Mouse (Mus musculus) embryonic facial prominence, embryonic 12.5 days (tissue): Measurements from ENCODE around the gene Ap4b1. TPM values are rescaled to one million over a fixed set of nuclear protein-coding genes. Genes with fewer than 3 reads are reported as not detected.

Source experiments
- ATAC-seq: fragments of 200-750 bp; cut with Nextera tagmentation; 2 replicates; pipeline ENCODE4 v1.8.0; 2017; ENCODE audit not compliant: insufficient number of reproducible peaks, insufficient read depth, low FRiP score, low TSS enrichment
- H3K27ac ChIP-seq: fragments of 300-500 bp; sonication (generic); 2 replicates; pipeline ENCODE4 v1.5.1; 2016; ENCODE audit warnings: mild to moderate bottlenecking
- H3K27me3 ChIP-seq: fragments of 300-500 bp; sonication (generic); 2 replicates; pipeline ENCODE4 v1.6.1; 2016; ENCODE audit warnings: mild to moderate bottlenecking, moderate library complexity
- H3K36me3 ChIP-seq: fragments of 300-500 bp; sonication (generic); 2 replicates; pipeline ENCODE4 v1.6.1; 2016; ENCODE audit warnings: mild to moderate bottlenecking
- H3K4me1 ChIP-seq: fragments of 300-500 bp; sonication (generic); 2 replicates; pipeline ENCODE4 v1.6.1; 2016
- H3K4me2 ChIP-seq: fragments of 300-500 bp; sonication (generic); replicated peaks from 2 replicates; pipeline ENCODE4 v1.6.1; 2016; ENCODE audit warnings: mild to moderate bottlenecking, moderate library complexity
- H3K4me3 ChIP-seq: fragments of 300-500 bp; sonication (generic); 2 replicates; pipeline ENCODE4 v1.5.1; 2016; ENCODE audit warnings: mild to moderate bottlenecking
- H3K9ac ChIP-seq: fragments of 300-500 bp; sonication (generic); 2 replicates; pipeline ENCODE4 v1.6.1; 2016; ENCODE audit warnings: mild to moderate bottlenecking, moderate library complexity
- H3K9me3 ChIP-seq: fragments of 300-500 bp; sonication (generic); 2 replicates; pipeline ENCODE4 v1.6.1; 2016; ENCODE audit warnings: mild to moderate bottlenecking, moderate library complexity
- WGBS: fragments of 180-500 bp; shearing (Covaris S2); methylation state at CpG from one replicate; pipeline ENCODE4 v1.1.7; 2016; 5-methylcytosine and 5-hydroxymethylcytosine counted together
- polyA plus RNA-seq: library from polyadenylated mRNA; unstranded; fragments of >200 nt; fragmentation: Nextera tagmentation; extraction: Ambion mirVana; gene quantifications from 2 replicates; pipeline ENCODE4 v1.2.1, GENCODE M21; 2016

Gene Ap4b1
- polyA plus RNA-seq = 24.0 and 24.8 TPM in 2 replicates

DNA sequence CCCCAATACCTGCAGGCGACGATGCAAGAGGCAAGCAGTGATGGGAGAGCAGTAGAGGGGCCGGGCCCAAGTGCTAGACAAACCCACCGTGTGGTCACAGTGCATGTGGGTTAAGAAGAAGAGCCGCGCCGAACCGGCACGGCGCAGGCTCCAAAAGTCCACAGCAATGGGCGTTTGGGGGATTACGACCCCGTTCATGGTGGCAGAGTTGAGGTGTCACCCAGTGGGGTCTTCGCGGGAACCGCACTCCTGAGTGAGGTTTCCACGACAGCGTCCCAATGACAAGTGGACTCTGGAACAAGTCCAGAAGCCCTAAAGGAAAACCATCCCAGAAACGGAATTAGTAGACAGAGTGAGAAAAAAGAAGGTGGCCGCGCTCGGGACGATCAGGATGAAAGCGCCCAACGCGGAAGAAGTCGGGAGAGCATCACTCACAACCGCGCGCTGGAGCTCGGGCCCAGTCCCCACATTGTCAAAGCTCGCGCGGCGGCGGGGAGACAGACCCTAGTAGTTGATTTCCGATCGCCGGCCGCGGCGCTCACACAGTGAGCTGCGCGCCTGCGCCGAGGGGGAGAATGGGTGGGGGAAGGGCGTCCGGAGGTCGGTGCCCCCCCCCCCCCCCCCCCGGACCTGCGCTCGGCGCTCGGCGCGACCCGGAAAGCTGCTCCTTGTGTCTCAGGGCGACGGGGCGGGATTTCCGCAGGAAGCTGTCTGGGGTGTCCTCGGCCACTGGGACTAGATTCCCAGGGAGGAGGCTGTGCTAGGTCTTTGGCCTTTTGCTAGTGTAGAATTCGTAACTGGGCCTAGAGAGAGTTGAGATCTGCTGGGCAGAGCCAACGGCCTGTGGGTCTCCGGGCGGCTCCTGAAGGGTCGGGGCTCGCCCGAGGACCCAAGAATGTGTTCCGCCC, at the start of gene Ap4b1, which contains the start of the genes Dclre1b and Gm43064:
Gene Ap4b1, plus strand, starts transcription at position 630 of the 908 bp plus-strand sequence.
Gene Dclre1b, minus strand, starts transcription at position 554 of the 908 bp plus-strand sequence.
Gene Gm43064, plus strand, starts transcription at position 683 of the 908 bp plus-strand sequence.
- ATAC-seq = peak; percentile 93
- peak within 1 kb of the TSS; percentile 75 for H3K4me2 ChIP-seq
- peak within 1 kb of the TSS; percentile 83 for H3K27ac ChIP-seq
- under 1% methylated on average over 61 of the region's 70 CpGs for WGBS
- peaks cover 13% of the 10 kb centered on the region for H3K36me3 ChIP-seq
- H3K4me1 ChIP-seq = peaks cover 12% of the 10 kb centered on the region
- no peaks in the 10 kb centered on the region for H3K9me3 ChIP-seq
- peak within 1 kb of the TSS; percentile 82 for H3K4me3 ChIP-seq
- no peaks in the 10 kb centered on the region for H3K27me3 ChIP-seq
- H3K9ac ChIP-seq = peak within 1 kb of the TSS; percentile 76

GRCm38 (mm10) chr3:103766789-103767188, 42.5 kb upstream of the Ap4b1 start:
- Histone ChIP-seq H3K4me3 (no peak overlapping the region), H3K4me2 (no peak overlapping the region), H3K9me3 (no peaks in the 10 kb centered on the region), H3K9ac (no peak overlapping the region), H3K27ac (no peak overlapping the region), H3K27me3 (no peaks in the 10 kb centered on the region), H3K4me1 (no peaks in the 10 kb centered on the region), H3K36me3 (peaks cover 27% of the 10 kb centered on the region)
- WGBS = 66% methylated on average over 3 of the region's 3 CpGs
- no peak for ATAC-seq

DNA sequence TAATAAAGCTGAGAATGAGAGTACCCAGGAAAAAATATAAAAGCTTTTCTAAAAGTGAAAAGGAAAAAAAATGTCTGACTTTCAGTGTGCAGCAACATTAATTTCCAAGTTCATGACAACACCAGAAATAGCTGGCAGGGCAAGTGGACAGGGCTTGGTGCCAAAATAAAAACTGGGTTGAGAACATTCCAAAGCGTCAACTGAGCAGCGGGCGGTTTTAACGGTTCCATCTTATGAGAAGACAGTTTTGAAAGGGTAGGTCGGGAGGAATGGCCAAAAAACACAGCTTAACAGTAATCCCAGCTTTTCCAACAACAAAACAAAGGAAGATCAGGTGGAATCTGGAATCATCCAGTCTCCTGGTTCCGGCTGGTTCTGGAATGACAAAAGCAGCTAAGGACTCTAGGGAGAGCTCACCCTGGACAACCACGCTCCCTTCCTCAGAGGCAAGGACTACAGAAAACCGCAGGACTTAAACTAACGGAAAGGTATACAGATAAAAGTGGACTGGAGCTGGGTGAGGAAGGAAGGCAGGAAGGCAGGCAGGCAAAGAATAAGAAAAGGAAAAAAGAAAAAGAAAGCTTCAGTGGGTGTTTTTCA, 37.7 kb upstream of the Ap4b1 start:
- 83% methylated on average over 9 of the region's 9 CpGs for WGBS
- ATAC-seq = no peak
- H3K36me3 ChIP-seq = peaks cover 5% of the 10 kb centered on the region

DNA sequence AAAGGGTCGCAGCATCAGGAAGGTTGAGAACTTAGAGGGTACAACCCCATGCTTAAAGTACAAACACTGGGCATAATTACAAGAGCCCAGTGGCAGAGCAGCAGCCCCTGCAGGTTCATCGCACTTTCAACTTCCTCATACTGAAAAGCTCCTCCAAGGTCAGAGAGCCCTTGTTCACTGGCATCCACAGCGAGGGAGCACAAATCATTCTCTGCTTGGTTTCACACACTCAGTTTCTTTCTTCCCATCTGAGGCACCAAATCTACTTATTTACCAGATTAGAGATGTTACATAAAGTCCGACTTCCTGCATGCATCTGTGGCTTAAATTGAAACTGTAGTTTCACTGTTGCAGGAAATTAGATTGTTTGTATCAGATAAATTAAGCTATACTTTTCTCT, 36.5 kb upstream of the Ap4b1 start:
- Histone ChIP-seq H3K36me3 (peaks cover 16% of the 10 kb centered on the region), H3K27me3 (no peaks in the 10 kb centered on the region), H3K9ac (no peak overlapping the region), H3K4me3 (no peak overlapping the region), H3K9me3 (no peaks in the 10 kb centered on the region), H3K4me1 (no peaks in the 10 kb centered on the region), H3K27ac (no peak overlapping the region), H3K4me2 (no peak overlapping the region)
- 82% methylated on average over 4 of the region's 4 CpGs for WGBS
- no peak for ATAC-seq

More for the DNA sequence above, 37.7 kb upstream of the Ap4b1 start:
- H3K4me2 ChIP-seq = no peak overlapping the region
- H3K9me3 ChIP-seq = no peaks in the 10 kb centered on the region
- no peak overlapping the region for H3K4me3 ChIP-seq
- H3K9ac ChIP-seq = no peak overlapping the region
- no peak overlapping the region for H3K27ac ChIP-seq
- H3K4me1 ChIP-seq = no peaks in the 10 kb centered on the region
- no peaks in the 10 kb centered on the region for H3K27me3 ChIP-seq

- Histone ChIP-seq H3K9me3 (no peaks in the 10 kb centered on the region), H3K9ac (no peak overlapping the region)
- 79% methylated on average over 3 of the region's 3 CpGs for WGBS
Observed at GRCm38 (mm10) chr3:103773508-103773907, 35.8 kb upstream of the Ap4b1 start.

GRCm38 (mm10) chr3:103774009-103774408, 35.3 kb upstream of the Ap4b1 start:
- no peak overlapping the region for H3K27ac ChIP-seq
- 88% methylated on average over 15 of the region's 15 CpGs for WGBS
- ATAC-seq = 0 out of 2 replicates have a peak, but pooled peaks have one; percentile 15
- H3K9me3 ChIP-seq = no peaks in the 10 kb centered on the region
- H3K27me3 ChIP-seq = no peaks in the 10 kb centered on the region
- H3K4me2 ChIP-seq = no peak overlapping the region
- no peaks in the 10 kb centered on the region for H3K4me1 ChIP-seq
- H3K4me3 ChIP-seq = no peak overlapping the region
- no peak overlapping the region for H3K9ac ChIP-seq
- peaks cover 15% of the 10 kb centered on the region for H3K36me3 ChIP-seq

More at GRCm38 (mm10) chr3:103773508-103773907, 35.8 kb upstream of the Ap4b1 start:
- ATAC-seq = no peak; the same call in 1 of the 2 replicates
- Histone ChIP-seq H3K27me3 (no peaks in the 10 kb centered on the region), H3K4me2 (no peak overlapping the region), H3K27ac (no peak overlapping the region), H3K4me1 (no peaks in the 10 kb centered on the region), H3K4me3 (no peak overlapping the region), H3K36me3 (peaks cover 19% of the 10 kb centered on the region)

DNA sequence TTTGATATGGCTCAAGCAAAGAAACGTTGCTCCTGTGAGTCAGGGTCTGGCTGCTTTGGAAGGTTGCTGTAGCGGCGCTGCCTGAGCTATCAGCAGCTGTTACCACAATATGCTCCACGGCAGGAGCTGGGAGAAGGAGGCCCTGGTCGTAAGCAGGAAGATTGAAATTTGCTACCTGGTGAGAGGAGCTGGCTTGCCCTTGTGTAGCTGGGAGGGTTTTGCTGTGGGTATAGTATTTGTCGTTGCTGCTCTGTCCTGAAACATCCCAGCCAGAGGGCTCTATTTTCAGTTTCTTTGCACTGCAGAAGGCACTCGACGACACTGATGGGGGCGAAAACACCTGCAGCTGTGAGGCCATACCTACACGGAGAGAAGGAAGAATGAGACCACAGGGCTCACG, 31.4 kb upstream of the Ap4b1 start:
- Histone ChIP-seq H3K4me2 (no peak overlapping the region), H3K36me3 (peaks cover 15% of the 10 kb centered on the region), H3K27ac (no peak overlapping the region), H3K4me3 (no peak overlapping the region), H3K9ac (no peak overlapping the region), H3K9me3 (no peaks in the 10 kb centered on the region), H3K27me3 (no peaks in the 10 kb centered on the region), H3K4me1 (no peaks in the 10 kb centered on the region)
- ATAC-seq = no peak
- 95% methylated on average over 11 of the region's 11 CpGs for WGBS

DNA sequence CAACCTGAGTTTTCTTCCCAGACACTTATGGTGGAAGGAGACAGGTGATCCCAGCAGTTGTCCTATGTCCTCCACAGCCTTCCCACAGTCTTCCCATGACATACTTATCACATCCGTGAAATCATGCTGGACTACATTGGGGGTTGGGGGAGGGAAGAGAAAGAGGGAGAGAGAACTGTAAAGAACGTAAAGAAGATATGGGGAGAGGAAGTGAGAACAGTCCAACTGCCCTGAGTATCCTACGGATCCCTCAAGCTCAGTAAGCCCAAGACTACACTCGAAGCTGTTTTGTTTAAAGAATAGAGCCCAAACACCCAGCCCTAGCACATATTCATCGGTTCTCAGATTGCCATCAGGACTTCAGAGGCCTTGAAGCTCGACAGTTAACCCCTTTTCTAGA, 30.7 kb upstream of the Ap4b1 start:
- Histone ChIP-seq H3K36me3 (peaks cover 15% of the 10 kb centered on the region), H3K9ac (no peak overlapping the region), H3K4me2 (no peak overlapping the region), H3K9me3 (no peaks in the 10 kb centered on the region), H3K4me3 (no peak overlapping the region), H3K4me1 (no peaks in the 10 kb centered on the region), H3K27me3 (no peaks in the 10 kb centered on the region), H3K27ac (no peak overlapping the region)
- 86% methylated on average over 6 of the region's 6 CpGs for WGBS
- no peak for ATAC-seq

DNA sequence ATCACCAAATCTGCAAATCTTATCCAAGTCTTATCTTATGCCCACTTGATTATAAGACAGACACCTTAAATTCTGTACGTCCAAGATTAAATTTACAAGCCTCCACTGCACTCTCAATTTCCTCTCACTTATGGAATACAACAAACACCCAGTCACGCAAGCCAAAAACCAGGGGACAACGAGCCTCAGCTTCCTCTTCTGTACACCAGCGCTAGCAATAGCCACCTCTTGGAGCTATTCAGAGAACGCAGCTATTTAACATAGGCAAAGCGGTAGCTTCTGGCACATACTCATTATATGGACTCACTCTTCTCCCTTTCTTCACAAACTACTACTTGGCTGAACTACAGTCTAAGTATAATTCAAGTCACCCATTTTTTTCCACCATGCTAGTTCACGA, 30.1 kb upstream of the Ap4b1 start:
- H3K27ac ChIP-seq = no peak overlapping the region
- no peaks in the 10 kb centered on the region for H3K4me1 ChIP-seq
- H3K36me3 ChIP-seq = peaks cover 15% of the 10 kb centered on the region
- no peak for ATAC-seq
- no peak overlapping the region for H3K9ac ChIP-seq
- no peaks in the 10 kb centered on the region for H3K27me3 ChIP-seq
- no peaks in the 10 kb centered on the region for H3K9me3 ChIP-seq
- H3K4me2 ChIP-seq = no peak overlapping the region
- no peak overlapping the region for H3K4me3 ChIP-seq
- WGBS = 87% methylated on average over 7 of the region's 7 CpGs

DNA sequence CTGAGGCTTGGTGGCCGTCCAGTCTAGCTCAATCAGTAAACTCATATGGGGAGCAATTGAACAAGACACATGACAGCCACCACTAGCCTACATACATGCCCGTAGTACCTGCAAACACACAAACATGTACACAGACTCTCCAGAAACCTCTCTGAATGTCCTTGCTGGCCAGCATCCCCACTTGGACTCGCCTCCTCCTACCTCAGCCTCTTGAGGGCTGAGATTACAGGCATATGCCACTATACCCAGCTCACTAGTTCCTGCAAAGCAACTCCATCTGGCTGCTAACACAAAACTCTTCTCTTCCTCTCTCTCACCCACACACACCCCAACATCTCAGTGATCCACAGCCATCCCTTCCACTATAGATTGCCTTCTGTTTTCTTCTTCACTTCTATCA, 29.0 kb upstream of the Ap4b1 start:
- Histone ChIP-seq H3K27me3 (no peaks in the 10 kb centered on the region), H3K4me2 (no peak overlapping the region), H3K4me1 (no peaks in the 10 kb centered on the region), H3K9ac (no peak overlapping the region), H3K4me3 (no peak overlapping the region), H3K27ac (no peak overlapping the region), H3K36me3 (peaks cover 15% of the 10 kb centered on the region), H3K9me3 (no peaks in the 10 kb centered on the region)
- no peak for ATAC-seq
- WGBS = 88% methylated on average over 3 of the region's 3 CpGs

GRCm38 (mm10) chr3:103780777-103781176, 28.5 kb upstream of the Ap4b1 start:
- Histone ChIP-seq H3K4me2 (no peak overlapping the region), H3K4me1 (no peaks in the 10 kb centered on the region), H3K4me3 (no peak overlapping the region), H3K9me3 (no peaks in the 10 kb centered on the region), H3K9ac (no peak overlapping the region), H3K27me3 (no peaks in the 10 kb centered on the region), H3K27ac (no peak overlapping the region), H3K36me3 (peaks cover 15% of the 10 kb centered on the region)
- WGBS = 79% methylated on average over 5 of the region's 5 CpGs
- ATAC-seq = no peak
